Mouse (Mus musculus) spleen, adult 2 months (tissue): ENCODE measurements at regions not wholly inside any gene's neighbourhood (a gene's known extent, or its start where the extent isn't known, plus 50 kb on each side); places are given as distances from the start of the nearest gene placed in this dataset.

Experiments
- DNase-seq, 2 experiments: peaks; one replicate each; pipeline versions ENCODE4 v3.0.0 to v3.0.0-alpha.2; 2012 to 2021; ENCODE audit warnings: low spot score in 2 of 2, low read depth in 1 of 2
- H3K27ac ChIP-seq: fragments of 200-500 bp; 2 replicates; pipeline ENCODE4 v1.5.1; 2012; ENCODE audit warnings: low read length, inconsistent platforms; ENCODE audit not compliant: insufficient read depth
- H3K27me3 ChIP-seq: fragments of 200-500 bp; 2 replicates; pipeline ENCODE4 v1.6.1; 2012; ENCODE audit warnings: mild to moderate bottlenecking, moderate library complexity, low read length, inconsistent platforms; ENCODE audit not compliant: control insufficient read depth, insufficient read depth
- H3K36me3 ChIP-seq: fragments of 200-500 bp; 2 replicates; pipeline ENCODE4 v1.6.1; 2012; ENCODE audit warnings: mild to moderate bottlenecking, low read length, inconsistent platforms; ENCODE audit not compliant: control insufficient read depth, insufficient read depth
- H3K4me1 ChIP-seq: fragments of 200-500 bp; 2 replicates; pipeline ENCODE4 v1.6.1; 2011; ENCODE audit warnings: inconsistent platforms; ENCODE audit not compliant: control insufficient read depth, insufficient read depth, insufficient read length
- H3K4me3 ChIP-seq: fragments of 200-500 bp; 2 replicates; pipeline ENCODE4 v1.5.1; 2011; ENCODE audit warnings: mild to moderate bottlenecking, inconsistent platforms; ENCODE audit not compliant: insufficient read depth, insufficient read length; ENCODE audit errors: extremely low read depth
- CTCF ChIP-seq: fragments of 200-500 bp; IDR thresholded peaks from 2 replicates; pipeline ENCODE4 v1.5.1; 2011; ENCODE audit warnings: mild to moderate bottlenecking, inconsistent platforms; ENCODE audit not compliant: insufficient read depth, insufficient read length, insufficient replicate concordance; ENCODE audit errors: extremely low read depth
- POLR2A ChIP-seq: fragments of 200-500 bp; IDR thresholded peaks from 2 replicates; pipeline ENCODE4 v1.6.1; 2011; ENCODE audit warnings: low read depth, low read length, inconsistent platforms
- WGBS: fragments of 180-500 bp; shearing (Covaris S2); methylation state at CpG from one replicate; pipeline ENCODE4 v1.1.7; 2018; 5-methylcytosine and 5-hydroxymethylcytosine counted together

- peaks cover 7% of the 10 kb centered on the region; the same call in 1 of the 2 replicates for H3K4me1 ChIP-seq
- TF ChIP-seq CTCF (no peak), POLR2A (no peak)
Measured at GRCm38 (mm10) chr11:117413133-117413532, 71.0 kb upstream of the Gm11733 start.

DNA sequence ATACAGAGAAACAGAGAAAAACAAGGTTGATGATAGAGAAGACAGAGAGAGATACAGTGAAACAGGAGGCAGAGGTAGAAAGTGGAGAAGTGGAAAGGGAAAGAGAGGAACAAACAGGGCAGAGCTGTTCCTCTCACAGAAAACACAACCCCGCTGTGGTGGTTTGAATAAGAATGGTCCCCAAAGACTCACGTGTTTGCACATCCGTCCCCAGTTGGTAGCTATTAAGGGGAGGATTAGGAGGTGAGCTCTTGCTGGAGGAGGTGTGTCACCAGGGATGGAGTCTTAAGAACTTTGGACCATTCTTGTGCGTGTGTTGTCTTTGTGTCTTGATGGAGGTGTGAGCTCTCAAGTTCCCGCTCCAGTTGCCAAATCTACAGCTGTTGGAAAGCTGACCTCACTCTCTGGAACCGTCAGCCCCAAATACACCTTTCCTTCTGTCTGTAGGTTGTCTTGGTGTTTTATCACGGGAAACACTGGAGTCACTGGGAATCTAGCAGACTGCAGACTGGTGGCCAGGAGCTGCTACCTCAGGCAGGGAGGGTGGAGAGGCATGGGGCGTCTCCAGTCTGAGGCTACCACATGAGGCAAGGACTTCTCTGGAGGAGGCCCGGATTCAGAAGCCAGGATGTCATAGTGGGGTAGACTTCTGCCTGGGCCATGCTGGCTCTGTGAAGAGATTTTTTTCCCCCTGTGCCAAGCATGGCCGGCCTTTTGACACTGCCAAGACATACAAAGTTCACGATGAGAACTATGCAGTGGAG is 70.0 kb upstream of the Gm11733 start:
- TF ChIP-seq CTCF (no peak), POLR2A (no peak)

More at GRCm38 (mm10) chr11:117413133-117413532, 71.0 kb upstream of the Gm11733 start:
- no peak for DNase-seq
- WGBS, result 1% methylated on average over 7 of the region's 7 CpGs
- Histone ChIP-seq H3K27ac (no peak overlapping the region), H3K4me3 (no peak overlapping the region), H3K36me3 (no peaks in the 10 kb centered on the region), H3K27me3 (peaks cover 8% of the 10 kb centered on the region; the same call in 1 of the 2 replicates)

DNA sequence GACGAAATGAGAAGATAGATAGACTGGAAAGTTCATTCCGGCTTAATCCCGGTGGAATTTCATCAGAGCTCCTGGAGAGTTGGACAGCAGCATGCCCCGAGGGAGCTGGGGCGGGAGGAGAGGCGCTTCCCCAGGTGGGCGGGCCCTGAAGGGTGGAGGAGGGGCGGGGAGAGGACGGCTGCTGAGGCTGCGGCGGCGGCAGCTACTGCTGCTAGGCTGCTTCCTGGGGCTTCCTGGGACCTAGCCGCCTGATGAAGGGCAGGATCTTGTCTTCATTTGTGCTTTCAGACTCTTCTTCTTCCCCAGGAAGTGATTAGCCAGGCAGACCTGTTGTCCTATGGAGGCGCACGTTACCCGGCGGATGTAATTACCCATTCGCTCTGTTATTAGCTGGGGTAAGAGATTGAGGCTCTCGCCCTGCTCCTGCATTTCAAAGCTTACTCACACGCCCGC is 69.3 kb upstream of the Gm11733 start:
- DNase-seq, result peak in 1 of 2 experiments; percentile 49
- Histone ChIP-seq H3K4me3 (peak overlapping the region; percentile 31; the same call in 1 of the 2 replicates), H3K27me3 (peaks cover 8% of the 10 kb centered on the region; the same call in 1 of the 2 replicates), H3K36me3 (no peaks in the 10 kb centered on the region), H3K27ac (no peak overlapping the region), H3K4me1 (peaks cover 7% of the 10 kb centered on the region; the same call in 1 of the 2 replicates)
- 2% methylated on average over 21 of the region's 21 CpGs for WGBS
- TF ChIP-seq CTCF (no peak), POLR2A (no peak)

More for the DNA sequence above, 70.0 kb upstream of the Gm11733 start:
- H3K27ac ChIP-seq, result no peak overlapping the region
- no peak for DNase-seq
- H3K4me3 ChIP-seq, result no peak overlapping the region
- peaks cover 8% of the 10 kb centered on the region; the same call in 1 of the 2 replicates for H3K27me3 ChIP-seq
- WGBS, result 23% methylated on average over 11 of the region's 11 CpGs
- H3K4me1 ChIP-seq, result peaks cover 7% of the 10 kb centered on the region; the same call in 1 of the 2 replicates
- H3K36me3 ChIP-seq, result no peaks in the 10 kb centered on the region

DNA sequence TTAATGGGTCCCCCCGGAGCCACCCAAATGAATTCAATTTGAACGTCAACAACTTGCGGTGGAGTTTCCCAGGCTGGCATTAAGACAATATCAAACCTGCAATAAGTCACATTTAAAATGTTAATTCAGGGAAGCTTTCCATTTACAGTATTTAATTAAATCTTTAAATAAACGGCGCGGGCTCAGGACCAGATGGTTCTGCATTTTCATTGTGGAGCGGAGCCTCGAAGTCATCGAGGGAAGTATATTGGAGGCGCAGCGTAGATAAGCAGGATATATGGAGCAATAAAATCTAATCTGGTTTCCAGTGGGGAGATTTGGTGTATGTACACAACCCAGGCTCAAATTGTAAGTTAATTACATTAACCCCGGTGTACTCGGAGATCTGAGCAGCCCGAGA is 68.7 kb upstream of the Gm11733 start:
- H3K36me3 ChIP-seq, result no peaks in the 10 kb centered on the region
- peaks cover 7% of the 10 kb centered on the region; the same call in 1 of the 2 replicates for H3K4me1 ChIP-seq
- no peak overlapping the region for H3K4me3 ChIP-seq
- TF ChIP-seq CTCF (no peak), POLR2A (no peak)
- H3K27me3 ChIP-seq, result peaks cover 8% of the 10 kb centered on the region; the same call in 1 of the 2 replicates
- WGBS, result 10% methylated on average over 14 of the region's 14 CpGs
- DNase-seq, result no peak
- H3K27ac ChIP-seq, result no peak overlapping the region

GRCm38 (mm10) chr11:117415955-117416354 is 68.2 kb upstream of the Gm11733 start:
- Histone ChIP-seq H3K4me1 (peaks cover 7% of the 10 kb centered on the region; the same call in 1 of the 2 replicates), H3K4me3 (no peak overlapping the region), H3K36me3 (no peaks in the 10 kb centered on the region), H3K27ac (no peak overlapping the region), H3K27me3 (peaks cover 8% of the 10 kb centered on the region; the same call in 1 of the 2 replicates)
- DNase-seq, result peak in 1 of 2 experiments; percentile 40
- no peak for TF ChIP-seq POLR2A
- 14% methylated on average over 13 of the region's 13 CpGs for WGBS

DNA sequence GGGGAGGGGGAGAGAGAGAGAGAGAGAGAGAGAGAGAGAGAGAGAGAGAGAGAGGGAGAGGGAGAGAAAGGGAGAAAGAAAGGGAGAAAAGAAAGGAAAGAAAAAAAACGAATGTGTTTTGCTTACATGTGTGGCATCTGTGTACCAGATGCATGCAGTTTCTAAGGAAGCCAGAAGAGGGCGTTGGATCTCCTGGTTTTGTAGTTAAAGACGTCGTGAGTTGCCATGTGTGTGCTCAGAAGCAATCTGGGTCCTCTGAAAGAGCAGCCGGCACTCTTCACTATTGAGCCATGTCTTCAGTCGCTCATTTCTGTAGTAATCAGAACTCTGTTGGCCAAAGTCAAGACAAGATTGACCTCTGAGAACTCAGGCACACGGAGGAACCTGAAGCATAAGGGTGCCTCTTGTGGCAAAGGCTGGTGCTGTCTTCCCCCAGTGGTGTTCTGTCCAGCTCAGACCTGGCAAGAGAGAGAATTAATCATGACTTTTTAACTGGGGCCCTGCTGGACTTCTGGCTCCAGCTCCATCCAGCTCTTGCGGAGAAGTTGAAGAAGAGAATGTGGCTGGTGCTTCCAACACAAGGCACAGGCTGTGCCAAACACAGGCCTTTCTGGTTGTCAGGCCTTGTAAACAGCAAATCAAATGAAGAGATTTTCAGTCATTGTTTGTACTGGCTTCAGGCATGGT is 67.0 kb upstream of the Gm11733 start:
- 68% methylated on average over 8 of the region's 8 CpGs for WGBS
- Histone ChIP-seq H3K36me3 (no peaks in the 10 kb centered on the region), H3K4me1 (peaks cover 7% of the 10 kb centered on the region; the same call in 1 of the 2 replicates), H3K27ac (no peak overlapping the region), H3K27me3 (peaks cover 8% of the 10 kb centered on the region; the same call in 1 of the 2 replicates), H3K4me3 (no peak overlapping the region)
- DNase-seq, result no peak
- TF ChIP-seq POLR2A, result no peak
- TF ChIP-seq CTCF, result no peak
